Mouse (Mus musculus): ENCODE data around the gene Gpc2. TPM values are rescaled to one million over a fixed set of nuclear protein-coding genes. Genes with fewer than 3 reads are reported as not detected.

The Gpc2 gene
- polyA plus RNA-seq, 1 experiment from 2014 or later: 177 TPM

- Histone ChIP-seq H3K9me3 (no peaks in the 10 kb centered on the region), H3K4me1 (peaks cover 30% of the 10 kb centered on the region), H3K27me3 (no peaks in the 10 kb centered on the region), H3K4me3 (no peak overlapping the region), H3K9ac (replicated peaks) (no peak overlapping the region), H3K4me2 (replicated peaks) (no peak overlapping the region), H3K27ac (replicated peaks) (no peak overlapping the region), H3K36me3 (peaks cover 29% of the 10 kb centered on the region)
- ATAC-seq (replicated peaks): no peak
- WGBS: 86% methylated on average over 7 of the region's 7 CpGs
Measured at GRCm38 (mm10) chr5:138258993-138259392, 20.8 kb downstream of the Gpc2 start.

GRCm38 (mm10) chr5:138258542-138258941 lies 21.3 kb downstream of the Gpc2 start:
- H3K36me3 ChIP-seq: peaks cover 29% of the 10 kb centered on the region

GRCm38 (mm10) chr5:138258078-138258477 lies 21.7 kb downstream of the Gpc2 start:
- Histone ChIP-seq H3K4me2 (replicated peaks) (no peak overlapping the region), H3K4me3 (no peak overlapping the region), H3K9ac (replicated peaks) (no peak overlapping the region), H3K27me3 (no peaks in the 10 kb centered on the region), H3K27ac (replicated peaks) (no peak overlapping the region), H3K9me3 (no peaks in the 10 kb centered on the region), H3K36me3 (peaks cover 29% of the 10 kb centered on the region), H3K4me1 (peaks cover 28% of the 10 kb centered on the region)
- 82% methylated on average over 3 of the region's 3 CpGs for WGBS
- ATAC-seq (replicated peaks): no peak

More at GRCm38 (mm10) chr5:138258542-138258941, 21.3 kb downstream of the Gpc2 start:
- peaks cover 30% of the 10 kb centered on the region for H3K4me1 ChIP-seq
- no peak overlapping the region for H3K9ac ChIP-seq (replicated peaks)
- no peak overlapping the region for H3K27ac ChIP-seq (replicated peaks)
- H3K4me3 ChIP-seq: no peak overlapping the region
- no peaks in the 10 kb centered on the region for H3K9me3 ChIP-seq
- no peak for ATAC-seq (replicated peaks)
- no peaks in the 10 kb centered on the region for H3K27me3 ChIP-seq
- WGBS: 87% methylated on average over 6 of the region's 6 CpGs
- H3K4me2 ChIP-seq (replicated peaks): no peak overlapping the region

- ATAC-seq (replicated peaks): no peak
- H3K36me3 ChIP-seq: peaks cover 29% of the 10 kb centered on the region
- H3K27ac ChIP-seq (replicated peaks): no peak overlapping the region
- H3K9ac ChIP-seq (replicated peaks): no peak overlapping the region
- 93% methylated on average over 4 of the region's 4 CpGs for WGBS
- no peak overlapping the region for H3K4me2 ChIP-seq (replicated peaks)
- no peaks in the 10 kb centered on the region for H3K9me3 ChIP-seq
- H3K4me1 ChIP-seq: peaks cover 23% of the 10 kb centered on the region
- H3K27me3 ChIP-seq: no peaks in the 10 kb centered on the region
- H3K4me3 ChIP-seq: no peak overlapping the region
Measured at GRCm38 (mm10) chr5:138257585-138257978, 22.2 kb downstream of the Gpc2 start.

GRCm38 (mm10) chr5:138256966-138257584 lies 22.7 kb downstream of the Gpc2 start:
- 93% methylated on average over 10 of the region's 10 CpGs for WGBS
- peaks cover 29% of the 10 kb centered on the region for H3K36me3 ChIP-seq
- no peak for ATAC-seq (replicated peaks)

GRCm38 (mm10) chr5:138256094-138256467 lies 23.7 kb downstream of the Gpc2 start:
- Histone ChIP-seq H3K4me2 (replicated peaks) (peak overlapping the region; percentile 83), H3K27ac (replicated peaks) (peak overlapping the region; percentile 87), H3K27me3 (no peaks in the 10 kb centered on the region), H3K9me3 (no peaks in the 10 kb centered on the region), H3K4me1 (peaks cover 12% of the 10 kb centered on the region), H3K36me3 (peaks cover 20% of the 10 kb centered on the region), H3K4me3 (peak overlapping the region; percentile 60), H3K9ac (replicated peaks) (peak overlapping the region; percentile 68)
- no peak for ATAC-seq (replicated peaks)
- WGBS: 13% methylated on average over 7 of the region's 7 CpGs

More at GRCm38 (mm10) chr5:138256966-138257584, 22.7 kb downstream of the Gpc2 start:
- no peak overlapping the region for H3K4me2 ChIP-seq (replicated peaks)
- H3K9ac ChIP-seq (replicated peaks): no peak overlapping the region
- H3K4me3 ChIP-seq: no peak overlapping the region
- H3K4me1 ChIP-seq: peaks cover 18% of the 10 kb centered on the region
- no peaks in the 10 kb centered on the region for H3K9me3 ChIP-seq
- H3K27ac ChIP-seq (replicated peaks): no peak overlapping the region
- H3K27me3 ChIP-seq: no peaks in the 10 kb centered on the region

- Histone ChIP-seq H3K9ac (replicated peaks) (peak within 1 kb of the TSS; percentile 68), H3K4me1 (peaks cover 12% of the 10 kb centered on the region), H3K27me3 (no peaks in the 10 kb centered on the region), H3K27ac (replicated peaks) (peak within 1 kb of the TSS; percentile 87), H3K36me3 (peaks cover 15% of the 10 kb centered on the region), H3K4me2 (replicated peaks) (peak within 1 kb of the TSS; percentile 83), H3K4me3 (peak within 1 kb of the TSS; percentile 60), H3K9me3 (no peaks in the 10 kb centered on the region)
- ATAC-seq (replicated peaks): peak; percentile 100
- under 1% methylated on average over 38 of the region's 38 CpGs for WGBS
Measured at GRCm38 (mm10) chr5:138255353-138256093, 24.3 kb downstream of the Gpc2 start, which contains the start of gene Lamtor4. Gene Lamtor4, plus strand, starts transcription at chr5:138255482.

GRCm38 (mm10) chr5:138253061-138253460 lies 26.7 kb downstream of the Gpc2 start:
- ATAC-seq (replicated peaks): no peak
- Histone ChIP-seq H3K9ac (replicated peaks) (no peak overlapping the region), H3K4me3 (no peak overlapping the region), H3K27ac (replicated peaks) (no peak overlapping the region), H3K9me3 (no peaks in the 10 kb centered on the region), H3K4me2 (replicated peaks) (no peak overlapping the region), H3K36me3 (no peaks in the 10 kb centered on the region), H3K4me1 (peaks cover 12% of the 10 kb centered on the region), H3K27me3 (no peaks in the 10 kb centered on the region)
- 96% methylated on average over 3 of the region's 3 CpGs for WGBS

- H3K4me1 ChIP-seq: peaks cover 8% of the 10 kb centered on the region
- no peak overlapping the region for H3K4me2 ChIP-seq (replicated peaks)
- H3K27me3 ChIP-seq: no peaks in the 10 kb centered on the region
- H3K4me3 ChIP-seq: no peak overlapping the region
- H3K9me3 ChIP-seq: no peaks in the 10 kb centered on the region
- H3K9ac ChIP-seq (replicated peaks): no peak overlapping the region
- WGBS: 82% methylated on average over 12 of the region's 12 CpGs
- ATAC-seq (replicated peaks): no peak
- no peak overlapping the region for H3K27ac ChIP-seq (replicated peaks)
- H3K36me3 ChIP-seq: no peaks in the 10 kb centered on the region
Measured at GRCm38 (mm10) chr5:138251144-138251543, 28.7 kb downstream of the Gpc2 start.

- no peak overlapping the region for H3K27ac ChIP-seq (replicated peaks)
- no peak for ATAC-seq (replicated peaks)
- no peak overlapping the region for H3K4me2 ChIP-seq (replicated peaks)
- no peaks in the 10 kb centered on the region for H3K9me3 ChIP-seq
- 47% methylated on average over 2 of the region's 2 CpGs for WGBS
- H3K27me3 ChIP-seq: no peaks in the 10 kb centered on the region
- no peak overlapping the region for H3K4me3 ChIP-seq
- H3K9ac ChIP-seq (replicated peaks): no peak overlapping the region
- no peaks in the 10 kb centered on the region for H3K36me3 ChIP-seq
- H3K4me1 ChIP-seq: no peaks in the 10 kb centered on the region
Measured at GRCm38 (mm10) chr5:138241511-138241910, 38.3 kb downstream of the Gpc2 start.

- H3K4me1 ChIP-seq: no peaks in the 10 kb centered on the region
- no peak overlapping the region for H3K9ac ChIP-seq (replicated peaks)
- no peaks in the 10 kb centered on the region for H3K9me3 ChIP-seq
- no peak for ATAC-seq (replicated peaks)
- H3K36me3 ChIP-seq: no peaks in the 10 kb centered on the region
- no peak overlapping the region for H3K27ac ChIP-seq (replicated peaks)
- no peak overlapping the region for H3K4me2 ChIP-seq (replicated peaks)
- no peaks in the 10 kb centered on the region for H3K27me3 ChIP-seq
- no peak overlapping the region for H3K4me3 ChIP-seq
Measured at GRCm38 (mm10) chr5:138234224-138234623, 45.6 kb downstream of the Gpc2 start.

GRCm38 (mm10) chr5:138233778-138234177 lies 46.0 kb downstream of the Gpc2 start:
- H3K36me3 ChIP-seq: no peaks in the 10 kb centered on the region
- WGBS: 91% methylated on average over 2 of the region's 2 CpGs
- H3K27me3 ChIP-seq: no peaks in the 10 kb centered on the region
- no peak overlapping the region for H3K27ac ChIP-seq (replicated peaks)
- no peaks in the 10 kb centered on the region for H3K4me1 ChIP-seq
- ATAC-seq (replicated peaks): no peak
- H3K9ac ChIP-seq (replicated peaks): no peak overlapping the region
- H3K4me3 ChIP-seq: no peak overlapping the region
- no peaks in the 10 kb centered on the region for H3K9me3 ChIP-seq
- H3K4me2 ChIP-seq (replicated peaks): no peak overlapping the region
